ENCODE assay signal across 25 mouse cellular contexts in genomic region chr14:51889833-51890232, GRCm38 (mm10). TPM values are rescaled to one million over a fixed set of nuclear protein-coding genes. Genes with fewer than 3 reads are reported as not detected.
"Had no signal": no experiment of that assay in that cellular context is flagged by ENCODE, and none has a peak within 500 bp of the region (broad histone marks: within the 10 kb centered on the region; RNA-seq: fewer than 3 reads in every experiment).

No protein-coding gene starts in this region.

- H3K4me2 ChIP-seq: lung, embryonic 14.5 days; midbrain, embryonic 12.5 days; neural tube, embryonic 13.5 days; neural tube, embryonic 15.5 days had no signal

- H3K27ac ChIP-seq: midbrain, embryonic 10.5 days; midbrain, embryonic 12.5 days; neural tube, embryonic 13.5 days; neural tube, embryonic 15.5 days had no signal

- H3K4me3 ChIP-seq: midbrain, embryonic 10.5 days; midbrain, embryonic 12.5 days; myocyte; neural tube, embryonic 13.5 days; neural tube, embryonic 15.5 days had no signal

- H3K9ac ChIP-seq: lung, embryonic 14.5 days; midbrain, embryonic 12.5 days; neural tube, embryonic 13.5 days; neural tube, embryonic 15.5 days had no signal

- H3K27me3 ChIP-seq: midbrain, embryonic 12.5 days; neural tube, embryonic 13.5 days; neural tube, embryonic 15.5 days had no signal

- H3K9me3 ChIP-seq: midbrain, embryonic 10.5 days; midbrain, embryonic 12.5 days; neural tube, embryonic 13.5 days; neural tube, embryonic 15.5 days had no signal

- ATAC-seq: midbrain, embryonic 16.5 days had no signal

- DNase-seq: lung, adult 18-20 months; lung, embryonic 14.5 days; lung, postnatal 10 days; lung, postnatal 4 days; midbrain, embryonic 14.5 days; retina, postnatal 1 day; right cerebral cortex, adult 18-20 months; right cerebral cortex, postnatal 25 days; right cerebral cortex, postnatal 4 days; spleen, adult 18-20 months; thymus, adult 18-20 months; thymus, postnatal 14 days; thymus, postnatal 4 days had no signal

RNA-seq across cellular contexts. Expression of gene Tppp2, which starts 28.4 kb away (rescaled TPM):
- polyA plus RNA-seq: lung, embryonic 14.5 days; lung, embryonic 16.5 days; midbrain, embryonic 10.5 days; midbrain, embryonic 12.5 days; midbrain, embryonic 14.5 days; midbrain, embryonic 16.5 days; myocyte; neural tube, embryonic 11.5 days; neural tube, embryonic 13.5 days; neural tube, embryonic 15.5 days; small intestine, adult 2 months; stomach, embryonic 14.5 days; stomach, embryonic 16.5 days; thymus, postnatal 0 days had no signal

RNA-seq across cellular contexts. Expression of gene Rnase13, which starts 32.7 kb away (rescaled TPM):
- polyA plus RNA-seq: lung, embryonic 14.5 days; lung, embryonic 16.5 days; midbrain, embryonic 10.5 days; midbrain, embryonic 12.5 days; midbrain, embryonic 14.5 days; midbrain, embryonic 16.5 days; myocyte; neural tube, embryonic 11.5 days; neural tube, embryonic 13.5 days; neural tube, embryonic 15.5 days; small intestine, adult 2 months; stomach, embryonic 14.5 days; stomach, embryonic 16.5 days; thymus, postnatal 0 days had no signal
